Mouse (Mus musculus) c-Kit-negative CD71-positive TER-119-positive erythroid progenitor cells, embryonic 14.5 days (primary cell): ENCODE results near the gene Fxyd4.

Source experiments
- DNase-seq: peaks from one replicate; pipeline ENCODE4 v3.0.0-alpha.2; 2013; ENCODE audit warnings: low read depth, low spot score

The Fxyd4 gene

DNA sequence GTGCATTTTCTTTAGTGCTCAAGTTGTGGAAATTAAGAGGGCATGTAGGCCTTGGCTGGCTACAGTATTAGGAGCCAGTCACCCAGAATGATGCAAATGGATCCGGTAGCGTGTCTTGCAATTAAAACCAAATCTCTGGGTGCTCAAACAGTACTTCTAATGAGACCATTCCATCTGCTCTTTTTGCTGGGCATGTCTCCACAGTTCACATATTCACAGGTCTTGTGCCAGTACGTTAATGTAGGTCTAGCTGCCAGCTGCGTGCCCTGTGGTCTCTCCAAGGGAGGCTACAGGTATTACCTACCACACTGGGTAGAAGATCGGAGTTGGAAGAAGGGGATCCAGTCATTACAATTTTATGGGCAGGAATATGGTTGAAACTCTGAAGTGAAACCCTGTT, 19.4 kb downstream of the Fxyd4 start:
- no peak for DNase-seq

DNA sequence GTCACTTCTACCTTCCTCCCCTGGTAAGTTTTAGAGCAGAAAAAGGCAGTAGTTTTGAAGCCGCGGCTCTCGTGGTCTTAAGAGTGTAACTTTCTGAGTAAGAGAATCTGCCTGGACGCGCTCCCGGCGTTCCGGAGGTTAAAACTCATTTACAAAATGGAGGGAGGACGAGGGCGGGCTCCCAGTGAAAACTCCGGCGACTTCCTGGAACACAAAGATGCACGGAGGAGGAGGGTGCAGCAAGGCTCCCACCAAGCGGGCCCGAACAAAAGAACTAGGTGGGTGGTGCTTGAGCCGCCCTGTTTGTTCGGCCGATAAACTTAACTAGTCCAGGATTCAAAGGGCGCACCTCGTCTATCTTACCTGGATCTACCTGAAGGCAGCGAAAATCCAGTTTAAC, 19.9 kb downstream of the Fxyd4 start:
- peak; percentile 55 for DNase-seq

DNA sequence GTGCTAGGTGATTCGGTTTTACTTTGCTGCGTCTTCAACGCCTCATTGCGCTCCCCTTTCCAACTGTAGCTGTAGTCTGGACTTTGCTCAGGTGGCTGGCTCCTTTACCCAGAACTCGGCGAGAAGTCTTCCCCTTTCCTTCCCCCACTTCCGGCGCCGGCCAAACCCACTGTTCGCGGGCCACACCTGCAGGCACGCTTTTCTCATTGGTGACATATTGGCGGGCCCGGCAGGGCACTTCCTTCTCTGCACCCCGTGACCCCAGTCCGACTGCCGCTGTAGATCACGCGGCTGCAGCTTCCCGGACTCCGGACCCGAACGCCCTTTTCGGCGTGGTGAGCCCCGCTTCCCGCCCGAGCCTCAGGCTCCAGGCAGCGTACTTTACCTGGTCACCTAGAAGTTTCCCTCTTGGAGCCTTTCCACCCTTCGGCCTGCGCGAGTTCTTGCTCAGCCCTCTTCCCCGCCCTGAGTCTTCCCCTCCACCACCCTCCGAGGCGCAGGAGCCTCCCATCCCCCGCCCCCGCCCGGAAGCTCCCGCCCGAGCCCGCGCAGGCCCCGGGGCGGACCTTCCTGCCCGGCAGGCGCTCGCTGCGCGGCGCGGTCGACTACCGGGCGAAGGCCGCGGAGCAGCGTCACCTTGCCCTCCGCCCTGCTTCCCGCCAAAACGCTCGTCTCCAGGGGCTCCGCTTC, 20.6 kb downstream of the Fxyd4 start:
- DNase-seq = peak; percentile 80

DNA sequence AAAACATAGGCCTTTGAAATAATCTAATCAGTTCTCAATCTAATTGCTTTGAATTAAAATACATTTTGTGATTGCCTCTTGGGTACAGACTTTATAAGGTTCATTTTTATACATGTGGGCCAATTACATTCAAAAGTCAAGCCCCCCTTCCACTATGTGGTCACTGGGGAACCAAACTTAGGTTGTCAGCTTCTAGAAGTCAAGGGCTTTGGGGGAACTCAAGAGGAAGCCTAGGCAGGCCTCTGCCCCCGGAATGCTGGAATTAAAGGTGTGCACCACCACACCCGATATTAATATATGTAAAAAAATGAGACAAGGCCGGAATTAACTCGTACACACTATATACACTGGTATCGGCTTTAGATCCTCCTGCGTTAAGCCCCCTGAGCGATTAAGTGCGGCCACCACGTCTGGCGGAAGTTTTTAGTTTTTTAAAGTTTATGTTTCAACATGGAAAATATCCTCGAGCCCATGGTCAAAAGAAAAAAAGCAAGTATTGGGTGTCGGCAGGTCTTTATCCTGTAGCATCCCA, 21.2 kb downstream of the Fxyd4 start:
- no peak for DNase-seq

DNA sequence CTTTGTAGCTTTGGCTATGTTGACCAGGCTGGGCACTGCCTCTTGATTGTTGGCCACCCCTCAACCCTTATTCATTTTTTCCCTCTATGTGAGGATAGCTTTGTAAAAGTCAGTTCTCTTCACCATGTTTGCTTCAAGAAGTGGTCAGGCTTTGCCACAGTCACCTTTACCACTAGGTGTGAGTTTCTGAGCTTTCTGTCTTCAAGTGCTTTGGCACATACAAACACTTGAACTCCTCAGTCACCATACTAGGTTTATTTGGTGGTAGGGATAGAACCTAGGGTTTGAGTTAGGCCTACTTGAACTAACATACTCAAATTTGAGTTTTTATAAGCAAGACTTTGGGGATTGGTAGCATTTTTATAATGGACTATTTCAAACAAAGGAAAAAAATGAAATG, 23.0 kb downstream of the Fxyd4 start:
- DNase-seq = no peak

DNA sequence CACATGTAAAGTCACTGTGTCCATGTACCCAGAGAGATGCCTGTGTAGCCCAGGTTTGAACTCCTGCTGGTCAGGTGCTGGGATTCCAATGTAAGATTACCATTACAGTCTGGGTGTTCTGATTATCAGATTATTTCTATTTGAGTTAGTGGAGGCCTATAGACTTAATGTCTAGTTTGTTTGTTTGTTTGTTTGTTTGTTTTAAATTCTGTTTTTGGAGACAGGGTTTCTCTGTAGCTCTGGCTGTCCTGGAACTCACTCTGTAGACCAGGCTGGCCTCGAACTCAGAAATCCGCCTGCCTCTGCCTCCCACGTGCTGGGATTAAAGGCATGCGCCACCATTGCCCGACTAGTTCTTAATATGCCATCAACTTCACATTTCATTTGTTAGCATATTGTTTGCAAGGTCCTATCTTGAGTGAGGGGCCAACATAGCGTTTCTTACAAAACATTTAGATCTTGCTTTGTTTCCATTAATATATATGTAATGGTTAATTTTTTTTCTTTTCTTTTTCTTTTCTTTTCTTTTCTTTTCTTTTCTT, 27.3 kb downstream of the Fxyd4 start:
- DNase-seq = no peak

DNA sequence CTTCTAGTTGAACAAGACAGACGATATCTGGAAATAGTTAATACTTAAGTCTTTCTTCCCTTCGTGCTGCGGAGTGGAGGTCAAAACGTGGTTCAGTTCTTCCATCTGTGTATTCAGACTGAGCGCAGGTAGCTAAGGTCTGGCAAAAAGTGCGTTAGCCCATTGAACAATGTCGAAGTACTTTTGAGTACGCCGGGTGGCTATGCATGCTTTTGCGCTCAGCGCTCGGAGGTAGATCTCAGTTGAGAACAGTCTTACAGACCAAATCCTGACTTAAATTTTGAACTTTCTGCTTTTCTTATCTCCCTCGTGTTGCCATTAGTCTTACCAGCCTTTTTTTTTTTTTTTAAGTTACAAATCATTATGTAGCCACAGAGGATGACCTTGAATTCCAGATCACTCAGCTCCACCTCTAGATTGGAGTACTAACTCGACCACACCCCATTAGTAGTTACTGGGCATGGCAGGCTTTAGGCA, 29.0 kb downstream of the Fxyd4 start:
- DNase-seq = no peak

DNA sequence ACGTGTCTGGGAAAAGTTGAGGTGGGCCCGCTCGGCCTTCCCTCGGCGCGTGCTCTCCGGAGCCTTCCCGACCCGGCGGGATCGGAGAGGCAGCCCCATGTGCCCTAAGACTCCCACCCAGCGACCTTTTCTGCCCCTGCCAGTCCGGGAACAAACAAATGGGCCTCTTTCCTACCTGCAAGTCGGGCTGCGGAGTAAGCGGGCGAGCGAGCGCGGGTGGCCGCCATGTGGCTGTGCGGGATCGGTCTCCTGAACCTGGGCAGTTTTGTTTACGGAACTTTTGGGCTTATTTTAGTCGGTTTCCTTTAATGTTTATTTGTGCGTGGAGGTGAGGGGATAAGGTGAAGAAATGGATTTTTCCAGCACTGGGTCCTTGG, 29.5 kb downstream of the Fxyd4 start:
- DNase-seq = no peak

DNA sequence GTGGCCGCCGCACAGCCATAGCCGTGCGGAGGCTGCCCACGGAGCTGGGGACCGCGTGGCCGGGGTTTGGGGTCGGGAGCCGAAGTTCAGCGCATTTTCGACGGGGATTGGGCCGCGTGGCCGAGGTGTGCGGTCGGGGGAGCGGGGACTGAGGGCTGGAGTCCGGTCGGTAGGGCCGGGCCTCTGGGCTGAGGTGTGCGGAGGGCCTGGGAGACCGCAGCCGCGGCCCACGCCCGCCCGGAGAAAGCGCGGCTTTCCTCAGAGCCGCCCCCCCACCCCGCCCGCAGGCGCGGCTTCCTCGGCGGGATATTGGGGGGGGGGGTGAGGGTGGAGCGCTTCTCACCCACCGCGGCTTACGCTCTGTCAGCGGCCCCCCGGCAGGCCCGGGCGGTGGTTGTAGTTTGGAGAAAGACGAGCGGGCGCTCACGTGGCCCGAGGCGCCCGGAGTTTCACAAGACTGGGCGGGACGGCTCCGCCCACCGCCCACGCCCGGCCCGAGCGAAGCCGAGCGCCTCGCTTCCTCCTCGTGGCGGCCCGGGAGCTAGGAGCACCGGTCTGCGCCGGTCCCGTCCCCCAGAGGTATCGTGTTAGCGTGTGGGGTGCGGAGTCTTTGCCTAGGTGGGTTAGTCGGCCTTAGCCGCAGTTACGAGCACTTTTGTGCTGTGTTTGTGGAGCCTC, 30.1 kb downstream of the Fxyd4 start:
- peak; percentile 78 for DNase-seq

DNA sequence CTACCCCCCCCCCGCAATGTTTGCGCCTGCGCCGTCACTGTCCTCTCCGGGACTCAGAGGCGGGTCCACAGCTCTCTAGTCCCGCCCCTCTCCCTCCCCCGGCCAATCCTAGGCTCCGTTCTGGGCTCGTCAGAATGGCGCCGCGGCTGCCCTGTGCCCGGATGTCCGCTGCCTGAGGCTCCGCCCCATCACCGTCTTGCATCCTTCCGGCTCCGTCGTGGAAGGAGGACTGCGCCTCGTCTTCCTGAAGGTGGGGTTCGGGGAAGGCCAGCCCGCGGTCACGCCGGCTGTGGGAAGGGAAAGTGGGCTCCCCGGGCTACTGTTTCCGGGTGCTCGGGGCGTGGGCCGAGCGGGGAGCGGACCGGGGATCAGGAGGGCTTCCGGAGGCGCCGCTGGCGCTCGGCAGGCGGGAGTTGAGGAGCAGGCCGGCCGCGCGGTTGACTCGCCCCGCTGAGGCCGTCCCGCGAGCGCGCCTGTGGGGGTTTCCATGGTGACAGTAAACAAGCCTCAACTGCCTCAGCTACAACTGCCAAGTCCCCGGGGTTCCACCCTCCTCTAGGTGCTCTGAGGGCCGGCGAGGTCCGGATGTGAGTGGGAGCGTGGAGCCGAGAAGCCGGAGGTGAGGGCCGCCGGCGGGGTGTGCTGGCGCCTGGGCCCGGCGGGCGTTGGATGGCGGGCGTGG, 30.8 kb downstream of the Fxyd4 start:
- peak; percentile 93 for DNase-seq

DNA sequence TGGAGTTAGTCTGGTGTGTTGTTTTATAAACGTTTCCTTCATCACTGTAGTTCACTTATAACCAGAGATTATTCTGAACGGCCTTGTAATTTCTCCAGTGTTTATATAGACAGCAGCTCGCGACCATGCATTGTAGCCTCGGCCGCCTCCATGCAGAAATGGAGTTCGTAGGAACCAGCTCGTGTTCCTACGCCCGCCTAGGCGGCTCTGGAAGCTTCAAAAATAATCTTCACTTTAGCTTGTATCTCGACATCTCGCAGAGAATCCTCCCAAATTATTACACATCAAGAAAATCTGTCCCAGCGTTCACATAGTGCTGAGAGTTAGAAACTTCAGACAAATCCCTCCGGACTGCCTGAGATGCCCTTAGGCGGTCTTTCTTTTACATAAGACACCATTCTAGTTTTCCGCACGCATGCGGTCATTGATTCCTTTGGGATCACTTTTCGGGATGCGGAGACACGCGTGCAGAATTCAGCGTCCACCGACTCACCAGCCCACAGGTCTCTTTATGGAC, 31.4 kb downstream of the Fxyd4 start:
- no peak for DNase-seq

DNA sequence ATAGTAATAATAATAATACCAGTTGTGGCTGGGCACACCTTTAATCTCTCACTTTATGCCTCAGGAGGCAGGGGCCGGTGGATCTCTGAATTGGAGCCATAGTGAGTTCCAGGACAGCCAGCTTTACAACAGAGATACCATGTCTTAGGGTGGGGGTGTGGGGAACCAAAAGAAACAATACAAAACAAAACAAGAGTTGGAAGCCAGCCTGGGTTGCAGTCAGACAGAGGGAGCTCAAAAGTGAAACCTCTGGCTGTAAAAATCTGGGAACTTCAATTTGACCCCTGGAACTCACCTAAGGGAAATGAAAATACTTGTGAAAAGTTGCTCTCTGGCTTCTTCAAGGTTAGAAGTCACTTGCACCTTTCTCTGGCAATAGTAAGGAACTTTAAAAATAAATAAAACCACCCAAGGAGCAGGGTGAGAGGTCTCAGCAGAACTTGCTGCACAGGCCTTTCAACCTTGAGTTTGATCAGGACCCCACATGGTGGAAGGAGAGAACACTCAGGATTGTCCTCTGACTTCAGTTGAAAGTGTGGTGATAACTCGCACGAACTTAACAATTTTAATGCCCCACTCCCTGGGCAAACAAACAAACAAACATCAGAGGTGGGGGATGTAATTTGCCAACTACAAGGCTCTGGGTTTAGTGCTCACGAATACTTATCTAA, 32.1 kb downstream of the Fxyd4 start:
- DNase-seq = no peak

DNA sequence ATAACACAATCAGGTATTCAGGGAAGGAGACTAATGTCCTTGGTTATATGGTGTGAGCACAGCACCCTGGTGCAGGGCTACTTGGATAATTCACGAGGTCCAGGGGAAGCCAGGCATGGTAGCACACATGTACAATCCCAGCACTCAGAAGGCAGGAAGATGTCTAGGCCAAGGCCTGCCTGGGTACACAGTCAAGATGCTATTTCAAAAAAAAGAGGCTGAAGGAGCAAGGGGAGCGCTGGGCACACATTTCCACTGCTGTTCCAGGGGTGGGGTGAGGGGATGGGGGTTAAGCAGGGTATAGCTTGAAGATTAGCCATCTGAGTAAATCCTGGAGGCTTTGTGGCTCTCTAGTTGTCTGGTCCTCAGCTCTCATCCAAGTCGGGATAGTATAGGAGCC, 33.7 kb downstream of the Fxyd4 start:
- no peak for DNase-seq

DNA sequence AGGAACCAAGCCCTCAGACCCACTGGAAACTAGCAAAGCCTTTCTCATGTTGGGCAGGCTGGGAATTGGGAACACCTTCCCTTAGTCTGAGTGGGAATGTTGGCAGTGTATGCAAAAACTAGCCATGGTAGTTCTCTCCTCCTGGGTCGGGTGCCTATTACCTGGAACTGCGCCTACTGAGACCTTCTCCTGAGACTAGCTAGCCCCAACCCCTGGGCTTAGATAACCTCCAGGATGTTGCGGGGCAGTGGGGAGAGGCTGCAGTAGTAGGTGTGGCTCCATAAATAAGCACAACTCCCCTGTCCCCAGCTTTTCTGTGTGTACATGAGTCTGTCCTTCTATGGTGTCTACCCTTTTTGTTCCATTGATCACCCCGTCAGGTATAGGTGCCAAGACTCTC, 34.9 kb downstream of the Fxyd4 start:
- DNase-seq = no peak

DNA sequence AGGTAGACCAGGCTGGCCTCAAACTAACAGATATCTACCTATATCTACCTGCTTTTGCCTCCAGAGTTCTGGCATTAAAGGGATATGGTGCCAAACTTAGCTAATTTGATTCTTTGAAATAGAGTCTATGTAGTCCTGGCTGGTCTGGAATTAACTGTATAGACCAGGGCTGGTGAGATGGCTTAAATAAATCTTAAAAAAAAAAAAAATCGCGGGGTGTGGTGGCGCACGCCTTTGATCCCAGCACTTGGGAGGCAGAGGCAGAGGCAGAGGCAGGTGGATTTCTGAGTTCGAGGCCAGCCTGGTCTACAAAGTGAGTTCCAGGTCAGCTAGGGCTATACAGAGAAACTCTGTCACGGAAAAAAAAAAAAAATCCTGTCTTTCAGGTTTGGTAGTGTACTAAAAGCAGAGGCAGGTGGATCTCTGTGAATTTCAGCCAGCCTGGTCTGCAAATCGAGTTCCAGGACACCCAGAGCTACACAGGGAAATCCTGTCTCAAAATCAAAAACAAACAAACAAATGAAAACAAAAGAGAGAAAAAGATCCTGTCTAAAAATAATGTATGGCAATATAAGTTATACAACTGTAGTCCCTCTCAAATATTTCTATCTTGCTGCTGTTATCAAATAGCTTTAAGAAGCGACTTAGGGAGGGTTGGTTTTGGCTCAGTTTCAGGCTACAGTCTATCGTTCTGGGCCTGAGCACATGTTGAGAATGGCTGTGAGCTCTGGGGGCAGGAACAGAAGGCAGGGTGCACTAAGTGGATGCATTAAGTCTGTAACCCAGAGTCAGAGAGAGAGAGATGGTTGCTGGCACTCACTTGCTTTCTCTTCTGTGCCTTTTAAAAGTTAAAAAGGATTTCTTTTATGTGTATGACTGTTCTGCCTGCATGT, 35.7 kb downstream of the Fxyd4 start:
- DNase-seq = no peak

DNA sequence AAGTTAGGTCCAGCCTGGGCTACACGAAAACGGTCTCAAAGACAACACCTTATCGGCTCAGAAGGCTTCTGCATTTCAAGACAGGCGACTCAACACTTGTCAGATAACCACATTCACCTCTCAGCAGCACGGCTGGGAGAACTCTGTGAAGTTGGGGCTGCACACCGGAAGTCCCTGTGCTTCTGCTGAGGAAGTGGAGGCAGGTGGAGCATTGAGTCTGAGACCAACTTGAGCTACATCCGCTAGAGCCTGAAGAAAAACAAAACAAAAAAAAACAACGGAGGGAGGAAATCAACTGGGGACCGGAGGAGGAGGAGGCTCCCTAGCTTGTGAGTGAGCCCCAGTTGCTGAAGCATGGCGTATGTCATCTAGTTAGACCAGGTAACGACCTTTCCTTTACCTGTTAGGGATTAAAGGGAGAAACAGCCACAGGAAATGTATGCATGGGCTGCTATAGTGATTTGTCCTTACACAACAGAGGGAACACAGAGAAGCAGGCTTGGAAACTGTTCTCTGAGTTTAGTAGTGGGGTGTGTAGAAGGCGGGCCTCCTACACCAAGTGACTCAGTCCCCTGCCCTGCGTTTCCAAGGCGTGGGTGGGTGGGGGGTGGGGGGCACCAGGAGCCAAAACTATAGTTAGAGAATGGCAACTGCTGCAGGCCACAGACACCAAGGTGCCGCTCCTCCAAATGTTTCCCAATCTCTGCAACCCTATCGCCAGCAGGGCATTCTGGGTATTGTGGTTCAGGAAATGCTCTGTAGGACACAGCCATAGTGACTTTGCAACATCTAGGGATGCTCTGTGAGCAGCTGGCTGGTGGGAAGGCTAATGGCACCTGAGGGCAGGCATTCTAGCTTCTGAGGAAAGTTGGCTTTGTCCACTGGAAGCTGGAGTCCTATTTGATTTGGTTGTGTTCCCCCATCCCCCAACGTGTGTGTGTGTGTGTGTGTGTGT, 37.1 kb downstream of the Fxyd4 start, which contains the start of gene Hnrnpf:
Gene Hnrnpf, plus strand, starts transcription at position 199 of the 955 bp plus-strand sequence.
- no peak for DNase-seq

DNA sequence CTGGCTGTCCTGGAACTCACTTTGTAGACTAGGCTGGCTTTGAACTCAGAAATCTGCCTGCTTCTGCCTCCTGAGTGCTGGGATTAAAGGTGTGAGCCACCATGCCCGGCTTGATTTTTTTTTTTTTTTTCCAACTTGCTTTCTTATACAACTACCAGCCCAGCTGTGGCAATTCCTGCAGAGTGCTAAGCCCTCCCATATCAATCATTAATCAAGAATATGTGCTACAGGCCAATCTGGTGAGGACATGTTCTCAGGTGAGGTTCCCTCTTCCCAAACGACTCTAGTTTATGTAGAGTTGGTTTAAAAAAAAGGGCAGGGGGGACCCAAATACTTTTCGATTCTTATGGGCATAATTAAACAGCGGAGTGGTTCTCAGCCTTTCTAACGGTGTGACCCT, 39.7 kb downstream of the Fxyd4 start:
- no peak for DNase-seq

DNA sequence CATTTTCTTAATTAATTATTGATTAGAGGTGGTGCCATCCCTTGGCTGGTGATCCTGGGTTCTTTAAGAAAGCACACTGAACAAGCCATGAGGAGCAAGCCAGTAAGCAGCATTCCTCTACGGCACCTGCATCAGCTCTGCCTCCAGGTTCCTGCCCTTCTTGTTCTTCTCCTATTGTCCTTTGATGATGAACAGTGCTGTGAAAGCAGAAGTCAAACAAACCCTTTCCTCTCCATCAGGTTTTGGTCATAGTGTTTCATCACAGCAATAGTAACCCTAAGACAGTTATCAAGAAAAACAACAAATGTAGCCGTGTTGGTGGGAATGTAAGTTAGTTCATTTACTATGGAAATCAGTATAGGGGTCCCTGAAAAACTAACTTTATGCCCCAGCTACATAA, 44.1 kb downstream of the Fxyd4 start:
- DNase-seq = no peak

DNA sequence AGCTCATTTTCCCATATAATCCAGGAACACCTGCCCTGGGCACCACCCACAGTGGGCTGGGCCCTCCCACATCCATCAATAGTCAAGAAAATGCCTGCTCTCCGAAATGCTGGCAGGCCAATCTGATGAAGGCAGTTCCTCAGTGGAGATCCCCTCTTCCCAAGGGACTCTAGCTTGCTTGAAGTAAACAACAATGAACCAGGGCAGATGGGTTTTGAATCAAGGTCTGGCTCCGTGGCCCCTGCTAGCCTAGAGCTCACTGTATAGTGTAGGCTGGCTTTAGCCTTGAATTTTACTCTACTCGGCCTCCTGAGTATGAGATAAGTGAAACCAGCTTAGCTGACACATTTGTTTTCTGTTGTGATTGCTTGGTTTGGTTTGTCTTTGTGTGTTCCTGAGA, 45.1 kb downstream of the Fxyd4 start:
- DNase-seq = no peak
